Mouse (Mus musculus) kidney, adult 10 weeks (tissue): Measurements from ENCODE around the gene Ift122. TPM values are rescaled to one million over a fixed set of nuclear protein-coding genes. Genes with fewer than 3 reads are reported as not detected.

Source experiments
- polyA plus RNA-seq: library from polyadenylated mRNA; stranded (reverse); fragments of 350-450 nt; fragmentation: Illumina TruSeq; extraction: RNeasy Lipid Tissue Mini Kit (QIAGEN cat#74804); gene quantifications from one replicate; pipeline ENCODE4 v1.2.3, GENCODE M21; 2014; ENCODE audit warnings: low read depth, low replicate concordance

Ift122 gene
- polyA plus RNA-seq, result 19.4 TPM

GRCm38 (mm10) chr6:115853091-115853813 lies at the start of gene Ift122, which contains the start of gene Mbd4:
TSS of gene Ift122 (plus strand) at chr6:115853470.
TSS of gene Mbd4 (minus strand) at chr6:115853371.

GRCm38 (mm10) chr6:115808488-115809231 lies 44.6 kb upstream of the Ift122 start, which contains the start of gene Rpl32:
TSS of gene Rpl32 (minus strand) at chr6:115808747.

GRCm38 (mm10) chr6:115838161-115838597 lies 15.1 kb upstream of the Ift122 start, which contains the start of gene Efcab12:
TSS of gene Efcab12 (minus strand) at chr6:115838412.

GRCm38 (mm10) chr6:115931639-115932038 lies 78.4 kb downstream of the Ift122 start, which contains the start of gene Rho:
TSS of gene Rho (plus strand) at chr6:115931748.

GRCm38 (mm10) chr6:115944638-115945037 lies 91.4 kb downstream of the Ift122 start, which contains the start of gene H1foo:
TSS of gene H1foo (plus strand) at chr6:115944938.

Other genes with a start within 250 kb of the Ift122 start
- 27.1 TPM for gene Raf1, start 176.8 kb upstream of the Ift122 start, polyA plus RNA-seq
- gene Tmem40, start 91.1 kb upstream of the Ift122 start, polyA plus RNA-seq, result not detected
- gene Cand2, start 78.9 kb upstream of the Ift122 start, polyA plus RNA-seq, result 2.6 TPM
- gene Rpl32, start 44.7 kb upstream of the Ift122 start, polyA plus RNA-seq, result 125 TPM
- 0.61 TPM for gene Efcab12, start 15.1 kb upstream of the Ift122 start, polyA plus RNA-seq
- 7.0 TPM for gene Mbd4, start 99 bp upstream of the Ift122 start, polyA plus RNA-seq
- gene Rho, start 78.3 kb downstream of the Ift122 start, polyA plus RNA-seq, result 0.08 TPM
- gene H1foo, start 91.5 kb downstream of the Ift122 start, polyA plus RNA-seq, result not detected
- gene Plxnd1, start 141.5 kb downstream of the Ift122 start, polyA plus RNA-seq, result 4.4 TPM